Mouse (Mus musculus) liver, adult 2 months (tissue): Measurements from ENCODE around the gene Zbtb17. TPM values are rescaled to one million over a fixed set of nuclear protein-coding genes. Genes with fewer than 3 reads are reported as not detected.

ENCODE experiments used
- DNase-seq: peaks from one replicate; pipeline ENCODE4 v3.0.0-alpha.2; 2011; ENCODE audit warnings: low read depth, low spot score; ENCODE audit errors: extremely low read depth
- H3K27ac ChIP-seq: fragments of 200-500 bp; replicated peaks from 2 replicates; pipeline ENCODE4 v1.5.1; 2012; ENCODE audit warnings: low read depth, mild to moderate bottlenecking, control low read depth, inconsistent platforms, low read length; ENCODE audit not compliant: insufficient read depth
- H3K27me3 ChIP-seq: fragments of 200-500 bp; 2 replicates; pipeline ENCODE4 v1.6.1; 2012; ENCODE audit warnings: mild to moderate bottlenecking, moderate library complexity, low read length, inconsistent platforms; ENCODE audit not compliant: control insufficient read depth, insufficient read depth
- H3K36me3 ChIP-seq: fragments of 200-500 bp; 2 replicates; pipeline ENCODE4 v1.6.1; 2012; ENCODE audit warnings: low read length, inconsistent platforms; ENCODE audit not compliant: control insufficient read depth, insufficient read depth
- H3K4me1 ChIP-seq: fragments of 200-500 bp; 2 replicates; pipeline ENCODE4 v1.6.1; 2011; ENCODE audit warnings: low read length; ENCODE audit not compliant: control insufficient read depth, insufficient read depth
- H3K4me3 ChIP-seq: fragments of 200-500 bp; 2 replicates; pipeline ENCODE4 v1.5.1; 2011; ENCODE audit warnings: low read depth, mild to moderate bottlenecking, control low read depth, low read length, moderate library complexity; ENCODE audit not compliant: insufficient read depth
- H3K79me2 ChIP-seq: fragments of 200-500 bp; 2 replicates; pipeline ENCODE4 v1.6.1; 2012; ENCODE audit warnings: inconsistent platforms, mild to moderate bottlenecking, low read length, moderate library complexity; ENCODE audit not compliant: control insufficient read depth, insufficient read depth
- H3K9ac ChIP-seq: fragments of 200-500 bp; 2 replicates; pipeline ENCODE4 v1.6.1; 2012; ENCODE audit warnings: low read depth, mild to moderate bottlenecking, control low read depth, inconsistent platforms, low read length
- CTCF ChIP-seq: fragments of 200-500 bp; IDR thresholded peaks from 2 replicates; pipeline ENCODE4 v1.5.1; 2011; ENCODE audit warnings: low read depth, low read length, control low read depth
- POLR2A ChIP-seq: fragments of 200-500 bp; IDR thresholded peaks from 2 replicates; pipeline ENCODE4 v1.6.1; 2011; ENCODE audit warnings: low read length, control low read depth; ENCODE audit not compliant: insufficient read depth; ENCODE audit errors: extremely low read depth
- WGBS: fragments of 180-500 bp; shearing (Covaris S2); methylation state at CpG from one replicate; pipeline ENCODE4 v1.1.7; 2018; 5-methylcytosine and 5-hydroxymethylcytosine counted together
- polyA plus RNA-seq: library from polyadenylated mRNA; depleted of rRNA; stranded (reverse); fragments of >200 nt; gene quantifications from 2 replicates; pipeline ENCODE4 v1.2.3, GENCODE M21; 2012
- total RNA-seq: library from RNA; depleted of rRNA; stranded (reverse); fragments of >200 nt; gene quantifications from 2 replicates; pipeline ENCODE4 v1.2.3, GENCODE M21; 2014

The Zbtb17 gene
- total and polyA plus RNA-seq, 2 experiments, result 7.3 to 16.8 TPM

DNA sequence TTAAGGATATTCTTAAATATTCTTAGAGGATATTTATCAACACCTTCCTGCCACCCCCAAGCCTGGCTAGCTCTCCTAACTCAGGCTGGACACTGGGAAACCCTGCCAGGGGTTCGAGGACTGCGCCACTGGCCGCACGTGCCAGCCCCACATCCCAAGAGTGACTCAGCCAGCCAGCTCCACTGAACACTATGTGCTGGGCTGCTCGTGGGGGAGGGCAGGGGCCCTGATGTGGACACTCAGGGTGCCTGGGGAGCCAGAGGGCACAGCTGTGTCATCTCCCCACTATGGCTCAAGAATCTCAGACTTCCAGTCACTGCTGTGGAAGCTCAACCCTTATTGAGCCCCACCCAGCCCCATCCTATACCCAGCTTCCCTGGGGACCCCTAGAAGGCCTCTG lies 21.2 kb upstream of the Zbtb17 start:
- DNase-seq, result no peak
- H3K4me1 ChIP-seq, result no peaks in the 10 kb centered on the region
- no peaks in the 10 kb centered on the region; the same call in 1 of the 2 replicates for H3K27me3 ChIP-seq
- WGBS, result 76% methylated on average over 5 of the region's 5 CpGs
- H3K9ac ChIP-seq, result no peak overlapping the region
- no peaks in the 10 kb centered on the region for H3K79me2 ChIP-seq
- no peak overlapping the region for H3K4me3 ChIP-seq
- H3K36me3 ChIP-seq, result no peaks in the 10 kb centered on the region
- TF ChIP-seq POLR2A (no peak), CTCF (no peak)
- H3K27ac ChIP-seq, result no peak overlapping the region

DNA sequence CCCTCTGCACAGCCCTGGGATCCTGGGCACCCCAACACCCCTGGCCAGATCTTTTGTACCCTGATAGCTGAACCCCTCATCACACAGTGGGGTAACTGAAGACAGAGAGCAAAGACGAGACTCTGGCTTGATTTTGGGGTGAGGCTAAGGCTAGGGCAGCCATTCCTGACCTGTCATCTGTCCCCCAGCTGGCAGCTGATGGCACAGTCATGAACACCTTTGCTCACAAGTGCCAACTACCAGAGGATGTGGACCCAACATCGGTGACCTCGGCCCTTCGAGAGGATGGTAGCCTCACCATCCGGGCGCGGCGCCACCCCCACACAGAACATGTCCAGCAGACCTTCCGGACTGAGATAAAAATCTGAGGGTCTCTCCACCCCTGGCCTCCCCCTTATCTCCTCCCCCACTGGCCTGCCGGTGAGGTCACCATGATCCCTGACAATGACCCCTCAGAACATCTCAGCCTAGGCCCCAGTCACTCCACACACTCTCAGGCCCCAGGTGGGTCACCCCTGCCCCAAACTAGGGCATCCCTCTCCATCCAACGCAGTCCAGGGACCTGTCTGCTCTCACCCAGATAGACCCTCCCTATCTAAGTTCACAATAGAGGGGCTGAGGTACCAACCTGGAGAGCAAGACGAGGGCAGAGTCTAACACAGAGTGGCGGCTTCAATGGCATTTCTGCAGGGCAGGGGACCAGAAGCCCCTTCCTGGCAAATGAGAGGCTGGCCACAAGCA lies 20.6 kb upstream of the Zbtb17 start:
- Histone ChIP-seq H3K9ac (no peak overlapping the region), H3K36me3 (no peaks in the 10 kb centered on the region), H3K4me3 (no peak overlapping the region), H3K79me2 (no peaks in the 10 kb centered on the region), H3K27me3 (no peaks in the 10 kb centered on the region; the same call in 1 of the 2 replicates), H3K4me1 (no peaks in the 10 kb centered on the region), H3K27ac (no peak overlapping the region)
- TF ChIP-seq CTCF, result no peak
- TF ChIP-seq POLR2A, result no peak
- DNase-seq, result no peak
- WGBS, result 89% methylated on average over 13 of the region's 13 CpGs

DNA sequence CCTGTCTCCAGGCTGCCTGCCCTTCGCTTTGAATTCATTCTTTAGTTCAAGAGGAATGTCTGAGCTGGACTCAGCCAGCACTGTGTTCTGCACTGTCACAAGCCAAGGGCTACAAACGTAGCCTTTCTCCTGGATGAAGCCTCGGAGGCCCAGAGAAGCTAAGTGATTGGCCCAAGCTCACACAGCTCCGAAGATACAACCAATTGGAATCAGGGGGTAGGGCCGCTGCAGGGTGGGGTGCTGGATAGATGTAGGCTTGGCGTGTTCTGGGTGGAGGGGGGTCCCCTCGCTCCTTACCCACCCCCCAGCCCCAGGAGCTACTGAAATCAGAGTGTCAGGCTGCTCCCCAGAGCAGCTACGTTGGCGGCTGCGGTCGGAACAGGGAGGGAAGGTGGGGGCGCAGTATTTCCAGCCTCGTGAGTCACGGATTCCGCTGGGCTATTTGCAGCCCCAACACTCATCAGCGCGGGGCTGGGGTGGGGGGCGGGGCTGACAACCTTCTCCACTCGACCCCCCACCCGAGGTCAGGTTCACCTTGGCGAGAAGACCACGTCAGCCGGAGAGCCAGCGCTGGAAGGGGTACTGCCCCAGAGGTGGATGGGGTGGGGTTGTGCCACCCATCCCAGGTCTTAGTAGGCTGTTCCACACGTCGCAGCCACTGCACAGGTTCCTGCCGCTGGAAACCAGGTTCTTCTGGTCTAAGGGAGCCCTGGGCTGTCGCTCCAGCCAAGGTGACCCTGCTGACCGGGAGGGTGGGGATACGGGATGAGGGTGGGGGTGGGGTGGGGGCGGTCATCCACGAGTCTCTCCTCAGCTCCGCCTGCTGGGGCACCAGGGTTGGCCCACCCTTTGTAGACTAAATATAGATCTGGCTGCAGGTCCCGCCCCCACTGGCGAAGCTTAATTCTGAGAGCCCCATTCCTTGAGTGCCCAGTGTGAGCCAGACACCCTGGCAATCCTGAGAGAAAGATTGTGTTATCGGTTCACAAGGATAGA lies 18.7 kb upstream of the Zbtb17 start:
- TF ChIP-seq POLR2A (no peak), CTCF (no peak)
- WGBS, result 14% methylated on average over 36 of the region's 36 CpGs
- H3K9ac ChIP-seq, result no peak overlapping the region
- H3K4me3 ChIP-seq, result peak overlapping the region; percentile 12; the same call in 1 of the 2 replicates
- H3K27me3 ChIP-seq, result no peaks in the 10 kb centered on the region; the same call in 1 of the 2 replicates
- no peaks in the 10 kb centered on the region for H3K79me2 ChIP-seq
- DNase-seq, result no peak
- no peaks in the 10 kb centered on the region for H3K4me1 ChIP-seq
- H3K27ac ChIP-seq, result no peak overlapping the region
- H3K36me3 ChIP-seq, result no peaks in the 10 kb centered on the region

DNA sequence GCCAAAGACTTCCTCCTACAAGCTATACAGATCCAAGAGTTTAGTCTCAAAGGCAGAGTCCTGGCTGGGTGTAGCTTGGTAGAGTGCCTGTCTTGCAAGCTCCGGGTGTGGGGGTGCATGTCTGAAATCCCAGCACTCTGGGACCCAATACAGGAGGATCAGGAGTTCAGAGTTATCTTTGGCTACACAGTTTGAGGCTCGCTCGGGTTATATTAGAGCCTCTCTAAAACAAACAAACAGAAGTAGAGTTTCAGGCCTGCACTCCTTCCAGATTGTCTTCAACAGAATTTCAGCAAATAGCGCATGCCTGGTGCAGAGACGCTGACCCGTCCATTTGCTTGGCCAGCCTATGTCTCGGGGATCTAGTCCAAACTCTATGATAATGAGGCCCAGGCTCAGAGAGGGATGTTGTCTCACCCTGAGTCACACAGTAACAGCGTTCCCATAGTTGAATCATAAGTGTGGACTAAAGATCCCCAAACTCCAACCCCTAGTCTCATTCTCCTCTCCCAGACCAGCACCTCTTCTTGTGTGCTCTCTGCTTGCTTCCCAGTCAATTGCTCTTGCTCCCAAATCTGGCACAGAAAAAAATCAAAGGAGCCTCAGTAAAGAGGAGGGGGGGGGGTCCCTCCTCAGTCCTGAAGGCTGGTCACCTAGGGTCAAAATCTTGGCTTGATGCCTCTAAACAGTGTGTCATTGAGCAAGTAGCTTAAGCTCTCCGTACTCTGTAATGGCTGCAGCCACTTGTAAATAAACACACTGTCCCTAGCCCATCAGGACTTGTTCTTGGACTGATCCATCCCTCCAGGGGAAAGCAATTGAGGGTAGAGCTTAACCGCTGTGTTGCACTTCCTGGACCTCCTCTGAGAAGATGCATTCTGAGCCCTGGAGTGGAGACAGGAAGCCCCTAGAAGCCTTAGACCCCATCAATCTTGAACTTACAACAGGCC lies 17.4 kb upstream of the Zbtb17 start:
- H3K27me3 ChIP-seq, result no peaks in the 10 kb centered on the region; the same call in 1 of the 2 replicates
- no peak overlapping the region for H3K9ac ChIP-seq
- TF ChIP-seq POLR2A (no peak), CTCF (no peak)
- no peaks in the 10 kb centered on the region for H3K36me3 ChIP-seq
- H3K4me1 ChIP-seq, result no peaks in the 10 kb centered on the region
- H3K4me3 ChIP-seq, result no peak overlapping the region
- no peak for DNase-seq
- H3K79me2 ChIP-seq, result no peaks in the 10 kb centered on the region
- H3K27ac ChIP-seq, result no peak overlapping the region
- WGBS, result 82% methylated on average over 10 of the region's 10 CpGs

DNA sequence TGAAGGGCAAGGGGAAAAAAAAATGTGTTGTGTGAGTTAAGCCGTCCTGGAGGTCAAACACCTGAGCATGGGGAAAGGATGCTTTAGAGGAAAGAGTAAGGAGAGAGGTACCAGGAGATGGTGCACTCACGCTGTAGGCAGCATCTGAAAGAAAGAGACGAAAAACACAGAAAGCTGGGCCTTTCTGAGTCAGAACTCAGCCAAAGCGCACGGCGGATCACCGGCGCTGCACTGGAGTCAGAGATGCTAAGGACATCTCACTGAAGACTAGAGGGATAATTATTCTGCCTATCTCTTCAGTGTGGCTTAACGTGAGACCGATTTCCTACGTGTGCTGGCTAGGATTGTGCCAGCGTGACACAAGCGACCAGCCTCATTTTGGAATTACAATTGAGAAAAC lies 16.5 kb upstream of the Zbtb17 start:
- no peaks in the 10 kb centered on the region; the same call in 1 of the 2 replicates for H3K27me3 ChIP-seq
- no peak for TF ChIP-seq CTCF
- no peak for TF ChIP-seq POLR2A
- H3K9ac ChIP-seq, result no peak overlapping the region
- no peak for DNase-seq
- no peak overlapping the region for H3K27ac ChIP-seq
- no peaks in the 10 kb centered on the region for H3K36me3 ChIP-seq
- no peaks in the 10 kb centered on the region for H3K4me1 ChIP-seq
- H3K79me2 ChIP-seq, result no peaks in the 10 kb centered on the region
- no peak overlapping the region for H3K4me3 ChIP-seq
- WGBS, result 90% methylated on average over 13 of the region's 13 CpGs
